Mouse (Mus musculus): ENCODE measurements at regions not wholly inside any gene's neighbourhood (a gene's known extent, or its start where the extent isn't known, plus 50 kb on each side); places are given as distances from the start of the nearest gene placed in this dataset.
"Not testable (repeated sequence)": the region's sequence is repeated elsewhere in the genome, so short reads cannot be mapped to it uniquely, and the experiment has no call there.

GRCm38 (mm10) chr10:117478202-117478930, 98.6 kb upstream of the Cpsf6 start:
- peak; percentile 97 for ATAC-seq (ENCODE audit: low TSS enrichment)

- peak; percentile 44; the same call in 1 of the 2 replicates for ATAC-seq (ENCODE audit: low TSS enrichment)
These were observed 97.8 kb upstream of the Cpsf6 start for GRCm38 (mm10) chr10:117477331-117478201.

- ATAC-seq (ENCODE audit: low TSS enrichment) = no peak
These were observed 95.5 kb upstream of the Cpsf6 start for GRCm38 (mm10) chr10:117475086-117475945.

- ATAC-seq (ENCODE audit: low TSS enrichment) = no peak
These were observed 94.7 kb upstream of the Cpsf6 start for GRCm38 (mm10) chr10:117474351-117475085.

GRCm38 (mm10) chr10:117473471-117473870, 93.7 kb upstream of the Cpsf6 start:
- no peak for ATAC-seq (ENCODE audit: low TSS enrichment)

- no peak for ATAC-seq (ENCODE audit: low TSS enrichment)
These were observed 92.7 kb upstream of the Cpsf6 start for GRCm38 (mm10) chr10:117472568-117472930.

- no peak for ATAC-seq (ENCODE audit: low TSS enrichment)
These were observed 92.2 kb upstream of the Cpsf6 start for GRCm38 (mm10) chr10:117471818-117472567.

- ATAC-seq (ENCODE audit: low TSS enrichment) = no peak
These were observed 91.4 kb upstream of the Cpsf6 start for GRCm38 (mm10) chr10:117471036-117471817.

- no peak for ATAC-seq (ENCODE audit: low TSS enrichment)
These were observed 90.7 kb upstream of the Cpsf6 start for GRCm38 (mm10) chr10:117470481-117470880.

GRCm38 (mm10) chr10:117469573-117470090, 89.8 kb upstream of the Cpsf6 start:
- ATAC-seq (ENCODE audit: low TSS enrichment) = no peak

GRCm38 (mm10) chr10:117468931-117469572, 89.2 kb upstream of the Cpsf6 start:
- ATAC-seq (ENCODE audit: low TSS enrichment) = no peak

GRCm38 (mm10) chr10:117468381-117468780, 88.6 kb upstream of the Cpsf6 start:
- no peak for ATAC-seq (ENCODE audit: low TSS enrichment)

GRCm38 (mm10) chr10:117467161-117467560, 87.3 kb upstream of the Cpsf6 start:
- no peak for ATAC-seq (ENCODE audit: low TSS enrichment)

GRCm38 (mm10) chr10:117466391-117466790, 86.6 kb upstream of the Cpsf6 start:
- no peak for ATAC-seq (ENCODE audit: low TSS enrichment)

GRCm38 (mm10) chr10:117465671-117466250, 85.9 kb upstream of the Cpsf6 start:
- ATAC-seq (ENCODE audit: low TSS enrichment) = no peak

GRCm38 (mm10) chr10:117465058-117465660, 85.3 kb upstream of the Cpsf6 start:
- no peak for ATAC-seq (ENCODE audit: low TSS enrichment)

- not testable (repeated sequence) for ATAC-seq (ENCODE audit: low TSS enrichment)
These were observed 84.5 kb upstream of the Cpsf6 start for GRCm38 (mm10) chr10:117464331-117464730.

GRCm38 (mm10) chr10:117463636-117464035, 83.8 kb upstream of the Cpsf6 start:
- ATAC-seq (ENCODE audit: low TSS enrichment) = no peak
